ENCODE assay signal across 9 mouse cellular contexts in the genomic region with DNA sequence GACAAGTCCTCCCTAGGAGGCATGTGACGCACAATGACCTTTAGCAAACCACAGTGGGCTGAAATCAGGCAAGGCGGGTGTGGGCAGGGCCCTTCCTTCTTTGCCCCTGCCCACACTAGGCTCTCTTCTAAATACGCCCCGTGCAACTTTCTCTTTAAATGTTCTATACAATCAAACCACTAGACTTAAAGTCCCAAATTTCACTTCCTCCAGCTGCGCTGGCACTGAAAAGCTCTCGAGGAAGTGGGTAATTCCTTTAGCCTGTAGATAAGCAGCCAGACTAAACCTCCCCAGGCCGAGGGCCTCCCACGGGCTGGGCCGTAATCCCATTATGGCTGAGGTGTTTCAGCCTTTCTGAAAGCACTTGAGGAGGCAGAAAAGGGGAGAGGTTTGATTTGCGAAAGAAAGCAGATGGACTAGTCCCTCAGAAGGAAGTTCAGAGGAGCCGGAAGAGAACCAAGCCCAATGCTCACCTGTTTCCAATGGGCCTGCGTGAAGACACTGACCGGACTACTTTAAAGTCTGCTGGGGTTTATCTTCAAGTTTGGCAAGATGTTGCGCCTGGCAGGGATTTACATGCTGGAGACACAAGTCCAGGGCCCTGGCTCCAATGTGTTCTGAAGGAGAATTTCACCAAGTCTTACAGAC. TPM values are rescaled to one million over a fixed set of nuclear protein-coding genes. Genes with fewer than 3 reads are reported as not detected.
DNase-seq lines count a peak whose midpoint lies in the region; ATAC-seq and TF ChIP-seq lines count a peak whose summit lies in the region.
"Had no signal": no experiment of that assay in that cellular context is flagged by ENCODE, and none has a peak within 500 bp of the region (broad histone marks: within the 10 kb centered on the region; RNA-seq: fewer than 3 reads in every experiment).

No protein-coding gene starts in this region.

- peaks cover 13% of the 10 kb centered on the region for H3K36me3 ChIP-seq in midbrain, embryonic 12.5 days
- H3K36me3 ChIP-seq in midbrain, postnatal 0 days (ENCODE audit: insufficient read depth, low read length): peaks cover 14% of the 10 kb centered on the region
- peaks cover 9% of the 10 kb centered on the region; the same call in 1 of the 2 replicates for H3K36me3 ChIP-seq in hindbrain, postnatal 0 days (ENCODE audit: insufficient read depth, low read length)

- no peak for TF ChIP-seq CTCF in midbrain, postnatal 0 days (IDR thresholded peaks at IDR 0.05)
- no peak for TF ChIP-seq CTCF in hindbrain, postnatal 0 days (IDR thresholded peaks at IDR 0.05; ENCODE audit: low read depth)

- H3K9me3 ChIP-seq in midbrain, embryonic 12.5 days: no peaks in the 10 kb centered on the region
- no peaks in the 10 kb centered on the region for H3K9me3 ChIP-seq in midbrain, postnatal 0 days (ENCODE audit: low read length)
- no peaks in the 10 kb centered on the region for H3K9me3 ChIP-seq in hindbrain, postnatal 0 days (ENCODE audit: low read length)
- H3K9me3 ChIP-seq: hindbrain, embryonic 15.5 days had no signal

- 28% methylated on average over 14 of the region's 14 CpGs for WGBS in midbrain, embryonic 12.5 days
- 26% methylated on average over 14 of the region's 14 CpGs for WGBS in midbrain, postnatal 0 days
- 48% methylated on average over 14 of the region's 14 CpGs for WGBS in hindbrain, postnatal 0 days

- no peak overlapping the region for H3K4me3 ChIP-seq in midbrain, embryonic 12.5 days
- H3K4me3 ChIP-seq in midbrain, postnatal 0 days (ENCODE audit: low read depth, low read length): no peak overlapping the region
- H3K4me3 ChIP-seq in hindbrain, postnatal 0 days (ENCODE audit: low read length): no peak overlapping the region
- H3K4me3 ChIP-seq: hindbrain, embryonic 15.5 days had no signal

- no peak for ATAC-seq in midbrain, embryonic 12.5 days (ENCODE audit: low FRiP score, low read depth)
- no peak for ATAC-seq in midbrain, postnatal 0 days (ENCODE audit: low FRiP score)
- ATAC-seq in hematopoietic stem cell, adult 5-6 weeks (replicated peaks in 1 of 2; ENCODE audit: insufficient read depth in 1 of 2, low FRiP score in 2 of 2, low TSS enrichment in 1 of 2, low read depth in 1 of 2, poor library complexity in 2 of 2, severe bottlenecking in 2 of 2): peak; percentile 81 to 82
- no peak for ATAC-seq in hindbrain, postnatal 0 days

- H3K4me2 ChIP-seq in midbrain, embryonic 12.5 days (replicated peaks): 0 out of 2 replicates have a peak overlapping the region, but pooled peaks have one; percentile 3
- H3K4me2 ChIP-seq in midbrain, postnatal 0 days (ENCODE audit: low read depth, low read length, poor library complexity, severe bottlenecking): no peak overlapping the region
- H3K4me2 ChIP-seq in hindbrain, postnatal 0 days (ENCODE audit: low read depth, low read length): no peak overlapping the region
- H3K4me2 ChIP-seq: hindbrain, embryonic 15.5 days had no signal

- no peak overlapping the region for H3K27ac ChIP-seq in midbrain, embryonic 12.5 days (replicated peaks)
- H3K27ac ChIP-seq in midbrain, postnatal 0 days (ENCODE audit: low read depth, low read length): no peak overlapping the region
- no peak overlapping the region for H3K27ac ChIP-seq in hindbrain, postnatal 0 days
- H3K27ac ChIP-seq: hindbrain, embryonic 15.5 days had no signal

- peaks cover 36% of the 10 kb centered on the region for H3K4me1 ChIP-seq in midbrain, embryonic 12.5 days
- H3K4me1 ChIP-seq in midbrain, postnatal 0 days (ENCODE audit: insufficient read depth, low read length): peaks cover 12% of the 10 kb centered on the region
- peaks cover 18% of the 10 kb centered on the region for H3K4me1 ChIP-seq in hindbrain, postnatal 0 days (ENCODE audit: insufficient read depth, low read length)

- H3K9ac ChIP-seq in midbrain, embryonic 12.5 days (replicated peaks): no peak overlapping the region
- no peak overlapping the region for H3K9ac ChIP-seq in midbrain, postnatal 0 days (replicated peaks; ENCODE audit: low read length, poor library complexity, severe bottlenecking)
- no peak overlapping the region for H3K9ac ChIP-seq in hindbrain, postnatal 0 days (replicated peaks; ENCODE audit: low read length)
- H3K9ac ChIP-seq: hindbrain, embryonic 15.5 days had no signal

- no peaks in the 10 kb centered on the region for H3K27me3 ChIP-seq in midbrain, embryonic 12.5 days
- H3K27me3 ChIP-seq in midbrain, postnatal 0 days (ENCODE audit: insufficient read depth, low read length): no peaks in the 10 kb centered on the region
- H3K27me3 ChIP-seq in hindbrain, postnatal 0 days (ENCODE audit: insufficient read depth, low read length): no peaks in the 10 kb centered on the region
- H3K27me3 ChIP-seq: hindbrain, embryonic 15.5 days had no signal

- no peak for DNase-seq in midbrain, postnatal 0 days (ENCODE audit: low spot score)
- peak; percentile 62 for DNase-seq in lung, postnatal 36 days
- peak; percentile 43 for DNase-seq in thymus, postnatal 14 days
- DNase-seq in urinary bladder, adult 2 months (ENCODE audit: low spot score): no peak
- no peak for DNase-seq in gastrocnemius, postnatal 25 days
- no peak for DNase-seq in hindbrain, postnatal 0 days (ENCODE audit: low spot score)

RNA-seq across cellular contexts. Expression of a gene that starts 26.6 kb away (rescaled TPM):
- polyA plus RNA-seq in midbrain, embryonic 12.5 days (2016; fragmentation: Nextera tagmentation; extraction: Ambion mirVana): 16.8 and 17.8 TPM in 2 replicates
- 20.5 and 21.6 TPM in 2 replicates for total RNA-seq in midbrain, postnatal 0 days (2014; rRNA removed)
- polyA plus RNA-seq in midbrain, postnatal 0 days (2015; fragmentation: Nextera tagmentation; extraction: Ambion mirVana): 11.6 and 12.1 TPM in 2 replicates
- 14.9 and 19.6 TPM in 2 replicates for total RNA-seq in hematopoietic stem cell, adult 5-6 weeks (2017)
- polyA plus RNA-seq in urinary bladder, adult 2 months (2012; rRNA removed): 12.3 and 15.5 TPM in 2 replicates
- total RNA-seq in gastrocnemius, postnatal 25 days (2021): 100 to 1,000 TPM; 174 to 193 TPM
- 17.9 and 21.9 TPM in 2 replicates for total RNA-seq in hindbrain, postnatal 0 days (2014; rRNA removed)
- 9.4 and 9.8 TPM in 2 replicates for polyA plus RNA-seq in hindbrain, postnatal 0 days (2015; fragmentation: Nextera tagmentation; extraction: Ambion mirVana)

Comparison
In these comparisons a context has a peak if more than half of its experiments do, and no peak if none do; other contexts are left out.
1. ATAC-seq: peak in hematopoietic stem cell, adult 5-6 weeks (2 of 2); none in midbrain, embryonic 12.5 days (single experiment), midbrain, postnatal 0 days (single experiment) and hindbrain, postnatal 0 days (single experiment).
2. DNase-seq: peak in lung, postnatal 36 days (single experiment) and thymus, postnatal 14 days (single experiment); none in midbrain, postnatal 0 days (single experiment), urinary bladder, adult 2 months (single experiment), gastrocnemius, postnatal 25 days (single experiment) and hindbrain, postnatal 0 days (single experiment).